Mouse (Mus musculus): ENCODE measurements around the gene Hectd1.

Gene Hectd1

DNA sequence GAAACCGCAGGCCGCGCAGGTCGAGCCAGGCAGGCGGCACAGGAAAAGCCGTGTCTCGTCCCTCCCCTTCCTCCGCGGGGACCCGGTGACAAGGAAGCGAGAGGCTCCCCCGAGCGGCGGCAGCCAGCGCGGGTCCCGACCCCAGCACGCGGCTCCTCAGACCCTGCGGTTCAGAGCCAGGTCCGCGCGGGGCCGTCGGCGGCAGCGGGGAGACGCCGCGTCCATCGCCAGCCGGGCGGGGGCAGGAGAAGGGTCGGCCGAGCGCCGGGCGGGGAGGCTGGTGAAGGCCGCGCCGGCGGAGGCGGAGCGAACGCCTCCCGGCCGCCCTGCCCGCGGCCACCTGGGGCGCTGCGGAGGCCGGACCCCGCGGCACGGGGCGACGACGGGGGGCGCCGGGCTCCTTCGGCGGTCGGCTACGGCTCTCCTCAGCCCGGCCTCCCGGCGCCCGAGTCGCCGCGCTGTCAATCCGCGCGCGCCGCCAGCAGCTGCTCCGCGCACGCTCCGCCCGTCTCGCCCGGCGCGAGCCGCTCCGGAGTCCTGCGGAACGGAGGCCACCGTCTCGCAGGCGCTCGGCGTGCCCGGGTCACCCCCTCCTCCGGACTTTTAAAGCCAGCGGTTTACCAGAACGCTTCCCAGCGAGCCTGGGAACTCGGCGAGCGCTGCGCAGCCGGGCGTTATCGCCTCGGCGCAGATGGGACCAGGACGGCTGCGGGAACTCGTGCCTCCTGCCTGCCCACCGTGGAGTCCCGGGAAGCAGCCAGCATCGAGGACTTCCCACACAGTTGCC lies at the start of gene Hectd1:
Hectd1 (minus strand) TSS at position 247 of the 787 bp plus-strand sequence.
- DNase-seq = peak; percentile 75 to 87

DNA sequence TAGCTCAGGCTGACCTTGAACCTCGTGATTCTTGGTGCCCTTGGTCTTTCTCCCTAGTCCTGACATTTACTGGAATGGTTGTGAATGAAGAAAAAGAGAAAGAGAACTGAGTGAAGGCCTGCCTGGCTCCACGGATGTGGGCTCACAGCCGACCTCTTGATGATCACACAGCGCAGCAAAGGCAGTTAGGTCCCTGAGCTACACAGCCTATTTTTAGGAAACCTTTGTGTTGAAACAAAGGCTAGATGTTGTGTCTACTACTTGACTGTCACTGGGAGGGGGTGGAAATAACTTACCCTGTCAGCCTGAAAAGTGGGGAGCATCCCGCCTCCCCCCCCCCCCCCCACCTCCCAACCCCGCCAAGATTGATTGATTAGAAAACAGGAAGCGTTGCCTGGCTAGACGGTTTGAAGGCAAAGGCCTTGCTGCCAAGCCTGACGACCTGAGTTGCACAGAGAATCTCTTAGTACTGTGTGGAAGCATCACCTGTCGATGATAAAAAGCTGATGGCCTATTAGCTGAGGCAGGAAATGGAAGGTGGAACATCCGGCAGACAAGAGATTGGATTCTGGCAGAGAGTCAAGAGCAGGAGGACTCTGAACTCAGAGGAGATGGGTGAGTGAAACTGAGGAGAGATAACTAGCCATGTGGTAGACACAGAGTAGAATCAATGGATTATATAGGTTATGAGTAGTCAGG lies 42.3 kb upstream of the Hectd1 start:
- DNase-seq = no peak

DNA sequence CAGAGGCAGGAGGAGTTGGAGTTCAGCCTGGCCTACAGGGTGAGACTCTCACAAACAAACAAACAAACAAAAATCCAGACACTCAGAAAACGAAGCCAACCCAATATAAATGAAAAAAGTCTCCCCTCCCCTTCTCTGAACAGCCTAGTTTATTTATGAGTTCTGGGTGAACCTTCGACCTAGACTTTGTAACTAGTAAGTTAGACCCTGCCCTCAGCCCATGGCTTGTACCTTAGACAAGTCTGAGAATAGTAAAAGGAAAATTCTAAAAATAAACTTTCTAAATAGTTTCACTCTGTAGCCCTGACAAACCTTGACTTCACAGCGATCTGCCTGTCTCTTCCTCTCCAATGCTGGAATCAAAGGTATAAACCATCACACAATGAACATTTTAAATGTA lies 40.2 kb upstream of the Hectd1 start:
- DNase-seq = no peak

DNA sequence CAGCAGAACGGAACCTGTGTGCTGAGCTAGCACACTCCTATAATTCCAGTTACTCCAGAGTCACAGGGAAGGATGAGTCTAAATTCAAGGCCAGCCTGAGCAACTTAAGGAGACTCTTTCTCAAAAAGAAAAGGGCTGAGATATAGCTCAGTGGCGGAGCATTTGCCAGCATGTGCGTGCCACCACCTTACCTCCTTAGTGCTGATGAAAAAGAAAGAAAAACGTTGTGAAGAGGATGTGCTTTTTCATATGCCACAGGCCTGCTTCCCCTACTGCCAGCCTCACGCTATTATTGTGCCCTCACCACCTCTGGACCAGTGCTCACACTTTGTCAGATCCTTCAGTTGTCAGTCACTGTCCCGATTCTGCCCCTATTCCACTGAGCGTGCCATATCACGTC lies 37.7 kb upstream of the Hectd1 start:
- no peak for DNase-seq

DNA sequence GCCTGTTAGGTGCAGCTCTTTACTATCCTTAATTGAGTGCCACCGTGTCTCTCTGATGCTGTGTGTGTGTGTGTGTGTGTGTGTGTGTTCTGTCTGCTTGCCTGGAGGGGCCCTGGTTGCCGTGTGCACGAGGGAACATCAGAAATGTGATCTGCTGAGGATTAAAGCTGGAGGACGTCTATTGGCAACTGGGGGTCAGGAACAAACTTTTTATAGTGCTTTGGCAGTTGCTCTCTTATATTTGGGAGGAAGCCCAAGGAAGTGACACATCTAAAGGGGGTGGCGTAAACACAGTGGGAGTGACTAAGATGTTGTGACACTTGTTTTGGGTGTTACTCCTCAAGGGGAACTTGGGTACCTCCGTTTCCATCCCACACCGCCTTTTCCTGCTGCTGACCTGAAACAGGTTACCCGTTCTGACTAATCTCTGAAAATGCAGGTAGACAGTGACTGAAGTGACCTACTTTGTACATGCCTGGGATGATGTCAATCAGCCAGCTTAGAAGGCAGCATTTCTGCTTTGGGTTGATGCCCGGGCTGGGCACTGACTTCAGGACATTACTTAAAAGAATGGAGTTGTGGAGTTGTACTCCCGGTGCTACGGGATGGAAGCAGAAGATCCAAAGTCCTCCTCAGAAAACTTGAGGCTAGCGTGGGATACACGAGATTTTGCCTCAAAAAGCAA lies 37.0 kb upstream of the Hectd1 start:
- DNase-seq = no peak

DNA sequence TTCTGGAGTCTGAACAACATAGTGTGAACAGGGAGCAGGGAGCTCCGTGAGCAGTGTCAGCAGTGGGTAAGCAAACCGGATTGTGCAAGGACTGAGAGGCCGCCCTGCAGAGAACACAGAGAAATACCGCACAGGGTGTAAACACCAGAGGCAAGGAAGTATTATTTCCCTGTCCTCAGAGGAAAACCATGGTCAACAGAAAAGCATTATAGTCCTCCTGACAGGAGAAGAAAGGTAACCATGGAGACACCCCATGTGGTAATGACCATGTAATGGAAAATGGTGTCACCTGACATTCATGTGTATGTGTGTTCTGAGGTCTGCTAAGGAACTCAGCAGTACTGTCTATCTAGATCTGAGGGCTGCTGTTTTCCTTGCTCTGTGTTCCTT lies 36.4 kb upstream of the Hectd1 start:
- DNase-seq = no peak

DNA sequence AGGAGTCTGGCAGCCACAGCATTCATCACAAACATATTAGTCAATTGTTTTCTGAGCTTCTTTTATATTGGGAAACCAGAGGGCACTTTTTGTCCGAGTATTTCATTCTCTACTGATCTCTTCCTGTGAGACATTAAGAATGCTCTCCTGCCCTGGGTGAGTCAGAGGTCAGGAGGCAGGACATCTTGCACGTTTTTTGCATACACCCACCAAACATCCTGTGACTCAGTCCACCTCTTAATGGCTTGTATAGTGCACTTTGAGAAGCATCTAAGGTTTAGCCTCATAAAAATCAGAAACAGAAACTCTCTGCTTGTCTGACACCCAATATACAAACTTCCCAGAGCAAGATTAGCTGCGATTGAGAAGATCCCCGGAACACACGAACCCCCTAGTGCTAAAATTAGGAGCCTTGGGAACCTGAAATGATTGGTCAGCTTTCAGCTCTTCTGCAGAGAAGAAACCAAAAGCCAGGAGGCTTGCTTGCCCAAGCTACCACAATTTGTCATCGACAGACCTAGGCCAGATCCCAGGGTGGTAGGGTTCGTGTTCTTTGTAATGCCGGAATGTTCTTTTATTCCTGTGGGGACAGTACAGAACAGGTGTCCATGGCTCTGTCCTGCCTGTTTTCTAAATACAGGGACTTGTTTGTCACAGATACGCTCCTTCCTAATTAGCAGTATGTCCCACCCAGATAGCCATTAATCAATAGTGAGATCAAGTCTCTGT lies 35.9 kb upstream of the Hectd1 start:
- no peak for DNase-seq

DNA sequence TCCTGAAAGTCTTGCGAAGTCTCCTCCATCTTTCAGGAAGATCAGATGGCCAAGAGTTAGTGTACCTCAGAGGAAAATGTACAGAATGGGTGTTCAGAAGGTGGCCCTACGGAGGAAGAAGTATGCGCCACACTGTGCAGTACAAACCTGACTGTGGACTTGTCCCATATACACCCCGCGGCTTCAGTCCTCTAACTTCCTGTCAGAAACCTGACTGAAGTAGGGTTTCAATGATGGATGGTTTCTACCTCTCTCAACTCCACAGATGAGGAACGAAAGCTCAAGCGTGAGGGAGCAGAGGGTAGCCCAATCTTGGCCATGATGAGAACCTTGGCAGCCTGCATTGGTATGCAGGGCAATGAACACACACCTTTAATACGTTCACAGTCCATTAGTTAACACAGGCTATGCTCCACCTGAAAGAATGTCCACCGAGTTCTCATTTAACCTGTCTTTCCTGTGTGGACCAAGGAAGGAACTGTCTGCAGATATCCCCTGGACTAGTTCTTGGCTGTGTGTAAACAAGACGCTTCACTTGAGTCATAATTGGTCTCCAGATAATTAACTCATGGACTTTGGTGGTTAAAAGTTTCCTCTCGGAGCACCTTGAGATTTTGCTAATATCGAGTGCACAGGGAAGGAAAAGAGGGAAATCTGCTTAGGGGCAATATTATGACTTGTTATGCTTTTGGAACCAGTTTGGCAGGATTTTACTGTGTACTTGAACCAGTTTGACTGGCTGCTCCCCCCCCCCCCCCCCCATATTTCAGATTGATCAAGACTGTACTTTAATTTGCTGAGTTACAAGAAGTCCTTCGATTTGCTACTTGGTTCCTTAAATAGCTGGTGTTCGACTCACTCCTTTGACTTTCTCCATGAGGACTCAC lies 34.0 kb upstream of the Hectd1 start:
- no peak for DNase-seq

DNA sequence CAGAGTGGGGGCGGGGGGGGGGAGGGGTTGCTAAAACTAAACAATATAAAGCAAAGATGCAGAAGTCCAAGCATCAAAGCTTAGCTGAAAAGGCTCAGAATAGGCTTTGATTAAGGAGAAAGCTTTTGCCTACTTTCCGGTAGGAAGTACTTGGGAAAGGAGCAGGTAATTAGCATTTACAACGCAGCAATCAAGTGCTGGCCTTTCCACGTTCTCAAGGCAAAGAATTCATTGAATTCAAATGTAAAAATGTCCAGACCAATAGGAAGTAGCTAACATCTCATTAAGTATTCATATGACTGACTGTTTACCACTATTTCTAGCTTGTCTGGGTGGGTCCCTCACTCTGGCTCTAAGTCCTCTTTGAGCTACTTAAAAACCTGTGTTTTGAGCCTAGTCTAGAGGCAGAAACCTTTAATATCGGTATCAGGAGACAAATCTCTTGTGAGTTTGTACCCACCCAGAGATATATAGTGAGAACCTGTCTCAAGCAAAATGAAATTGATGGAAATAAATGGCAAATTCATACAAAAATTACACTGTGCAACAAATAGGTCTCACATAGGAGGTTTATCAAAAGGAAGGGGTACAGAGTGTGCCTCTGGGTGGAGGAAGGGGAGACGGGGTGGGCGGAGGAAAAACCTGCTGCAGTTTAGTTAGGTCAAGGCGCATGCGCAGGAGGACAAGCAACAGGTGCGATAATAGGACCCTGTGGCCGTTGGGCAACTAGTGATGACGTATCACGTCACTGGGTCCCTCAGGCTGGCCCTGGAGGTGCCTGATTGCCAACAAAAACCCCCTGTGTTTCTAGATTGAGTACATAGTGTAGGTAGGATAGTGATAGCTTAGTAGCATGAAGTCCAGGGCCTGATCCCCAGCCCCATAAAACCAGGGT lies 29.0 kb upstream of the Hectd1 start:
- DNase-seq = no peak

DNA sequence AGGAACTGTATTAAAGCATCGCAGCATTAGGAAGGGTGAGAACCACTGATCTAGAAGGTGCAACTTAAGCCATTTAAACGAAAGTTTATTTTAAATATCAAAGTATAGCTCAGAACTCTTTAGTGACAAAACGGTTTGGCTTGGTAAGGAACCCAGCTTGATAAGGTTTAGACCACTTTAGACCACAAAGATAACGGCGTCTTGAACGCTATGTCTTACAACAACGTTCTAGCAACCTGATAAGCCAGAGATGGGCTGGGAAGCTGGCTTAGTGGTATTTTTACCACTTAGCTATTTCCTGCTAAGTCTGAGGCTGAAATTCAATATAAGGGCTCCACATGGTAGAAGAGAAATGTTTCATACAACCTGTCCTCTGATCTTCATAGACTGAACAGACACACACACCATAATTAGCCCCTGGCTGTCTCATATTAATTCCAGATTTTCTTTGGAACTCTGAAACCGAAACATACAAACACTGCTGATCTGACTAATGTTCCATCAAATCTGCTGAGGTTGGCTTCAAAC lies 27.5 kb upstream of the Hectd1 start:
- no peak for DNase-seq

DNA sequence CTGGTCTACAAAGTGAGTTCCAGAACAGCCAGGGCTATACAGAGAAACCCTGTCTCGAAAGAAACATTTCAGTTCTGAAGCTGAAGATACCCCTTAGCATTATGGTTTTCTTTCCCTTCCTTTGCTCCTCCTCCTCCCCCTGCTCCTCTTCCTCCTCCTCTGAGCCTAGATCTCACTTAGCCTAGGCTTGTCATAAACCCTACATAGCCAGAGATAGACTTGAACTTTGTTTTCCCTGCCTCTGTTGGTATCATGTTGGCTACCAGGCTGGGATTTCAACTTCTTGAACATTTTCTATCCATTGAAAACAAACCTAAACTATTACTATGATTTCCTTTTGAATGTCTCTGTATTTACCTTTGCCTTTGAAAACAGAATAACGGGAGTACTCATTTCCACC lies 26.5 kb upstream of the Hectd1 start:
- DNase-seq = no peak

DNA sequence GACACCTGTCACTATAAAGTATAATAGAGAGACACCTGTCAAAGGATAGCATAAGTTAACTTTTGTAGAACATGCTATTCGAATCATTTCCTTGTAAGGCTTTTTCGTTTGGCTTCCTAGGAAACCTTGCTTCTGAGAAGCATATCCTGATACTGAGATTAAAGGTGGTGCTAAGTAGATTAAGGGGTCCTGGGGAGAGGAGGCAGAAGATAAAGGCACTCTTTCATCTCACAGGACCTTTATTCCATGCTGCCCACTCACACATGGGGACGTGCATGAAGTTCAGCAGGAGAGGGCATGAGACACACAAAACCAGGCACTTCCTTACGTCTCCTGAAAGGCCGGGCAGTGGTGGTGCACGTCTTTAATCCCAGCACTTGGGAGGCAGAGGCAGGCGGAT lies 26.1 kb upstream of the Hectd1 start:
- DNase-seq = no peak

DNA sequence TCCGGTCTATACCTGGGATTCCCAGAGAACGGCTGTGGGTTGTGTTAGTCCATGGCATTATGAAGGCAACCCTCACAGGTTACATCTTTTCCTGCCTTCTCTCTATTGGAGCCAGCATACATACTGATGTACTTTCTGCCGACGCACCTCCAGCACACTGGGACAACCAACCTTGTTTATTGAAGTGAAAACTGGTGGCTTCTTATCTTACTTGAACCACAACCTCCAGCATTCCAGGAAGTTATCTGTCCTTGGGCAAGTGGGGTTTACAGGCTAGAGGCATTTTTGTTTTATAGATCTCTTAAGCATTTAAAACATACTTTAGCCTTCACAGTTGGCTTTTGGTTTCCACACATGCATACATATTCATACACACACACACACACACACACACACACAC lies 22.3 kb upstream of the Hectd1 start:
- no peak for DNase-seq

DNA sequence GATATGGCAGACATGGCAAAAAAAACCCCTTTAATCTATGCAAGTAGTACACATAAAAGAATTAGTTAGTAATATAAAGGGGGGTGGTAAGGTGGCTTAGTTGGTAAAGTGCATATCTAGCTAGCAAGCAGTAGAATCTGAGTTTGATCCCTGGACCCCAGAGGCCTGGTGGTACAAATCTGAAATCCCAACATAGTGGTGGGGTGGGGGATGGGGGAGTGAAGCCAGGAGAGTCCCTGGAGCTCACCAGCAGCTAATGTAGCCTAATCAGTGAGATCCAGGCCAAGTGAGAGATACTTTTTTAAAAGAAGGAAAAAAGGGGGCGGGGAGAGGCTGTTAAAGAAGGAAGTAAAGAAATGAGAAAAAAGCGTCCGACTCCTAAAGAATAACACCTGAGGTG lies 21.8 kb upstream of the Hectd1 start:
- DNase-seq = no peak

DNA sequence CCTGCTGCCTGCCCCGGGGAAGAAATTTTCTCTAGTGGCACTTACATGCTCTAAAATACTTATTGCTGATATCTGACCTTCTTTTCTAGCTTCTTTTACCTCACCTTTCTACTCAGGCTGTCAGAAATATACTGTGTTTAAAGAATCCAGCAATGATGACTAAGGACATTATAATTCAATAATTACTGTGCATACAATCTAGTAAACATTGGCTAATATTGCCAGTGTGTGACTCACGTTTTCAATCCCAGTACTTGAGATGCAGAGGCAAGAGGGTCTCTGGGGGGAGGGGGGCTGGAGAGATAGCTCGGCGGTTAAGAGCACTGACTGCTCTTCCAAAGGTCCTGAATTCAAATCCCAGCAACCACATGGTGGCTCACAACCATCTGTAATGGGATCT lies 21.0 kb upstream of the Hectd1 start:
- DNase-seq = no peak

DNA sequence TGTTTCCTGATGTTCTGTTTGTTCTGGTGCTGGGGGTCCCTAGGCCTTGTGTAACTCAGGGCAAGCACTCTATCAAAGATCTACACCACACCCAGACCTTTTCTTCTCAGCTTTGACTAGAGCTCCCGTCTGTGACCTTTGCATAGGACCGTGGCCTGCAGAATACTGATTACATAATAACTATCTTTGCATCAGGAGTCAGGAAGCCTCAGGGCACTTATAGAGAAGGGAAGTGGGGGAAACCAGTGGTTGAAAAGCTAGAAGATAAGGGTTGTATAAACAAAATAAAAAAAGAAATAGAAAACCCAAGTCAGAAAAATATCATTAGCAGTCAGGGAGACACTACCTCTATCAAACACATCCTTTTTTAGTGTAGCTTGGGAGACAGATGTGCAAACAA lies 20.6 kb upstream of the Hectd1 start:
- DNase-seq = no peak

DNA sequence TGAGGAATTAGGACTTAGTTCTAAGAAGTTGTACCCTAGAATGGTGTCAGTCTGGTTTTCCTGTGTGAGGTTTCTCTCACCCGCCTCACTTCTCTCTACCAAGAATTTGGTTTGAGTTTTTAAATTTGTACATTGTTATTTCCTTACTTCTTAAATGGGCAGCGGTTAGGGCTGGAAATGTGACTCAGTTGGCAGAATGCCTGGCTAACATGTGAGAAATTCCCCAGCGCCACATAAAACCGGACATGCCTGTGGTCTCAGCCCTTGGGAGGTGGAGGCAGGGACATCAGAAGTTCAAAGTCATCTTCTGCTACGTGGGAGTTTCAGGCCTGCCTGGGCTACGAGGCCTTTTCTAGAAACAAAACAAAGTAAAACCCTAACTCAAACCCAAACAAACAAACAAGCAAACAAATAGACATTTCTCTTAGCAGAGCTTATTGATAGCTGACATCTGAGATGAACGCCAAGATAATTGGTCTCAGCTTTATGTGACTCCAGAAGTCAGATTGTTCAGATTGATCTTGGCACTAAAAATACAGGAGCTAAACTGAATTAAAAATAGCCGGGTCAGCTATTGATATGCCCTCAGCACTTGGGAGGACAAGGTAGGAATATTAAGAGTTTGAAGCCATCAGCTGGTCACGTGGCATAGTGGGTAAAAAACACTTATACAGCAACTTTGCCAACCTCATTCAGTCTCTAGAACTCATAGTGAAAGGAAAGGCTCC lies 18.8 kb upstream of the Hectd1 start:
- no peak for DNase-seq

DNA sequence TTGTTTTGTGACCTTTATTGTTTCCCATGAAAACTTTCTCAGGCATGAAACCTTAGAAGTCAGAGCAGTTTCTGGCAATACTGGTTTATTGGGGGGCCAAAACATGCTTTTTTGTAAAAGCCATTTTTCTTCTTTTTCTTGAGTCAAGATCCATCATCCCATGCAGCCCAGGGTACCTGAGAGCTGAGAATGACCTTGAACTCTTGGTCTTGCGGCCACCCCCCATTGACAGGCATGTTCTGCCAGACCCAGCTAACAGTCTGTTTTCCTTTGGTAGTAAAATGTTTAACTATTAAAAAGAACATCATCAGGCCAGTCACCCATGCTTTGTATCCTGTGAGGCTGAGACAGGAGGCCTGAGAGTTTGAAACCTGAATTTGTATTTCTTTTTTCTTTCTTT lies 15.9 kb upstream of the Hectd1 start:
- no peak for DNase-seq

DNA sequence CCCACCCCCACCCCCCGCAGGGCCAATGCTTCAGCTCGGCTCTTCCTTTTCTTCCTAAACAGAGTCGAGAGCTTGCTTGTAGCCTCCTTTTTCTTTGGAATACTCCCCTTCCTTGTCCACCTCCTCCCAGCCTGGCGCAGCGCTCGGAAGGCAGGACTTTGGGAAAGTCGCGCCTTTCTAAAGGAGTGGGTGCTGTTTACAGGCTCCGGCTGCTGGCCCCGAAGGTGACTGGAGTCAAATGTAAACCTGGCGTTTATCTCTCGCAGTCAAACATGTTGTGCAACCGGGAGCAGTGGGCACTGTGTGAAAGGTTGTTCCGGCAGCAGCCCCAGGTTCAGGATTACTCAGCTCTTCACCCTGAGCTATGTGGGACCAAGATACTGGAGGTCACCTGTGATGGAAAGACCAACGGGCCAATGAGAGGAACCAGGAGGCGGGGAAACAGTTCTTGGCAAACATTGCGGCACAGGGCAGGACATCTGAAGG lies 15.5 kb upstream of the Hectd1 start:
- DNase-seq = peak; percentile 95
